Mouse (Mus musculus): ENCODE data around the gene Pcnx. TPM values are rescaled to one million over a fixed set of nuclear protein-coding genes. Genes with fewer than 3 reads are reported as not detected.

The Pcnx gene
- polyA plus RNA-seq, 1 experiment from 2014 or later, result 13.3 TPM

DNA sequence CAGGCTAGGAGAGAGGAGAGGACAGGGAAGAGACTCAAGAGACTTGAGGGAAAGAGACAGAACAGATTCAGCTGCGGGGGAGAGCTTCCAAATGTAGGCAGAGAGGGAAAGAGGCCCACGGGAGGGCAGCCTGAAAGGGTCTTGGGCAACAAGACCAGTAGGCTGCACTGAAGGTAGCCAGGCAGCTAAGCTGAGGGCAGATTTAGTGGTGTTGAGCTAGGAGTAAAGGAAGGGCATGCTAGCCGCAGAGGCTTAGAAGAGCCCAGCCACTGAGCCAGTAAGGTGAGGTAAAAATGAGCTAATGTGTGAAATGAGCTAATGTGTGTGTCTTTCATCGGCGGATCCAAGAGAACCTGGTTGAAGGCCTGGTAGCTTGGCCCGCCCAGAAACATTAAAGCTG, 5.4 kb downstream of the Pcnx start:
- peaks cover 4% of the 10 kb centered on the region for H3K4me1 ChIP-seq (ENCODE audit: control insufficient read depth, insufficient read depth, low read length)
- H3K27me3 ChIP-seq (ENCODE audit: control insufficient read depth, insufficient read depth, low read length), result no peaks in the 10 kb centered on the region
- H3K4me2 ChIP-seq (ENCODE audit: low read depth, low read length), result no peak overlapping the region
- H3K4me3 ChIP-seq (ENCODE audit: low read depth, low read length), result no peak overlapping the region
- no peak overlapping the region for H3K27ac ChIP-seq (replicated peaks; ENCODE audit: low read depth, low read length)
- no peaks in the 10 kb centered on the region for H3K9me3 ChIP-seq (replicated peaks; ENCODE audit: control insufficient read depth, low read length)
- DNase-seq (ENCODE audit: low spot score) (no peak), ATAC-seq (replicated peaks; ENCODE audit: insufficient number of reproducible peaks, low FRiP score, low TSS enrichment, low read depth) (no peak)
- no peaks in the 10 kb centered on the region for H3K36me3 ChIP-seq (replicated peaks; ENCODE audit: control insufficient read depth, insufficient read depth, low read depth, low read length)
- 92% methylated on average over 6 of the region's 6 CpGs for WGBS
- no peak overlapping the region for H3K9ac ChIP-seq (replicated peaks; ENCODE audit: low read length)

DNA sequence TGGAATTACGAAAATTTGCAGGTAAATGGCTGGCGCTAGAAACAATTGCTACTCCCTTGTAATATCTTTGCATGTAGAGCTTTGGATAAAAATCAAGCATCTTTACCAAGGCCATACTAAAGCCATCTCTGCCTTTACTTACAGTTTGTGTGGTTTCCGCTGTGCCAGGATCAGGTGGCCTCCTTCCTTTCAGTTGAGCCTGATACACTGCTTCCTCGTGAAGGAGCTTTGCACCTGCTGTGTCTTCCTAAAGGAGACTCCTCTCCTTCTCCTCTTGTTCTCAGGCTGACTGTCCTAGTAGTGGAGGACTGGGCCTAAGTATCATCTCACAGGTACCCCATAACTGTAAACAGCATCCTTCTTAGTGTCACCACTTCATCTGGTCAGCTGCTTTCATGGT, 7.5 kb downstream of the Pcnx start:
- DNase-seq (ENCODE audit: low spot score), result no peak
- H3K9ac ChIP-seq (replicated peaks; ENCODE audit: low read length), result no peak overlapping the region
- no peaks in the 10 kb centered on the region for H3K27me3 ChIP-seq (ENCODE audit: control insufficient read depth, insufficient read depth, low read length)
- no peaks in the 10 kb centered on the region for H3K9me3 ChIP-seq (replicated peaks; ENCODE audit: control insufficient read depth, low read length)
- ATAC-seq (replicated peaks; ENCODE audit: insufficient number of reproducible peaks, low FRiP score, low TSS enrichment, low read depth), result no peak
- WGBS, result 93% methylated on average over 4 of the region's 4 CpGs
- no peaks in the 10 kb centered on the region for H3K36me3 ChIP-seq (replicated peaks; ENCODE audit: control insufficient read depth, insufficient read depth, low read depth, low read length)
- no peaks in the 10 kb centered on the region; the same call in 1 of the 2 replicates for H3K4me1 ChIP-seq (ENCODE audit: control insufficient read depth, insufficient read depth, low read length)
- H3K27ac ChIP-seq (replicated peaks; ENCODE audit: low read depth, low read length), result no peak overlapping the region
- no peak overlapping the region for H3K4me2 ChIP-seq (ENCODE audit: low read depth, low read length)
- H3K4me3 ChIP-seq (ENCODE audit: low read depth, low read length), result no peak overlapping the region

DNA sequence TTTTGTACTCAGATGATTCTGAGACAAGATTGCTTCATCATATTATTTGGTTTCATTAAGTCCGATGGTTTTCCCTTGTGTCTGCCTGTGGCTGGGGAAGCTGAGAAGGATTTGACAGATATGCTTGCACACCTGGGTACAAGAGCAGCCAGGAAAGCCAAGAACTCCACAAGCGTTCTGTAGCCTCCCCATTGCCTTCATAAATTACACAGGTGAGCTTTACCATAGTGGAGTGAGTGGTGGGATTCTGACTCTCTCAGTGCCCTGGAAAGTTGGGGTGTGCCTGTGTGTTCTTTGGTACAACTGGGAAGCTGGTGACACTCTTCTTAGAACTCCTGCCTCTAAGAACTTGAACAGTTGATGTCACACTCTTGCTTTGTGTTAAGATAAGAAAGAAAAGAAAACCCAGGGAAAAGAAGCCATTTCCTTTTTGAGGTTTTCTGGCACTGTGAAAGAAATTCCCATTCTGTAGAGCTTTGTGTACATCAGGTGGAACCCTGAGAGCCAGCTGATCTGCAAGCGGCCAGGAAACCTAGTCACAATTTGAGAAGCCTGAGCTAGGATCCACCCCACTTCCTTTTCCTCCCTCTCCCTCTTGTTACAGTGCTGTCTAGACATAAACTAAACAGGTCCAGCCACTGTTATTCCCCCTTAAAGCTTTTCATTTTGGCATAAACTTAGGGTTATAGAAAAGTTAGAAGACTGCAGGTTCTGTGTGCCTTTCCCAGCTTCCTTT, 9.6 kb downstream of the Pcnx start:
- Histone ChIP-seq H3K4me1 (ENCODE audit: control insufficient read depth, insufficient read depth, low read length) (no peaks in the 10 kb centered on the region), H3K9me3 (replicated peaks; ENCODE audit: control insufficient read depth, low read length) (no peaks in the 10 kb centered on the region), H3K4me3 (ENCODE audit: low read depth, low read length) (no peak overlapping the region), H3K27me3 (ENCODE audit: control insufficient read depth, insufficient read depth, low read length) (no peaks in the 10 kb centered on the region), H3K9ac (replicated peaks; ENCODE audit: low read length) (no peak overlapping the region), H3K27ac (replicated peaks; ENCODE audit: low read depth, low read length) (no peak overlapping the region), H3K4me2 (ENCODE audit: low read depth, low read length) (no peak overlapping the region), H3K36me3 (replicated peaks; ENCODE audit: control insufficient read depth, insufficient read depth, low read depth, low read length) (no peaks in the 10 kb centered on the region)
- DNase-seq (ENCODE audit: low spot score) (no peak), ATAC-seq (replicated peaks; ENCODE audit: insufficient number of reproducible peaks, low FRiP score, low TSS enrichment, low read depth) (no peak)
- 73% methylated on average over 3 of the region's 3 CpGs for WGBS

- H3K27me3 ChIP-seq (ENCODE audit: control insufficient read depth, insufficient read depth, low read length), result no peaks in the 10 kb centered on the region
- no peaks in the 10 kb centered on the region for H3K9me3 ChIP-seq (replicated peaks; ENCODE audit: control insufficient read depth, low read length)
- WGBS, result 85% methylated on average over 4 of the region's 4 CpGs
- DNase-seq (ENCODE audit: low spot score) (no peak), ATAC-seq (replicated peaks; ENCODE audit: insufficient number of reproducible peaks, low FRiP score, low TSS enrichment, low read depth) (no peak)
- H3K36me3 ChIP-seq (replicated peaks; ENCODE audit: control insufficient read depth, insufficient read depth, low read depth, low read length), result no peaks in the 10 kb centered on the region
- no peak overlapping the region for H3K9ac ChIP-seq (replicated peaks; ENCODE audit: low read length)
- no peak overlapping the region for H3K4me3 ChIP-seq (ENCODE audit: low read depth, low read length)
- H3K4me2 ChIP-seq (ENCODE audit: low read depth, low read length), result no peak overlapping the region
- no peak overlapping the region for H3K27ac ChIP-seq (replicated peaks; ENCODE audit: low read depth, low read length)
- no peaks in the 10 kb centered on the region for H3K4me1 ChIP-seq (ENCODE audit: control insufficient read depth, insufficient read depth, low read length)
Observed at GRCm38 (mm10) chr12:81873345-81873744, 13.5 kb downstream of the Pcnx start.

DNA sequence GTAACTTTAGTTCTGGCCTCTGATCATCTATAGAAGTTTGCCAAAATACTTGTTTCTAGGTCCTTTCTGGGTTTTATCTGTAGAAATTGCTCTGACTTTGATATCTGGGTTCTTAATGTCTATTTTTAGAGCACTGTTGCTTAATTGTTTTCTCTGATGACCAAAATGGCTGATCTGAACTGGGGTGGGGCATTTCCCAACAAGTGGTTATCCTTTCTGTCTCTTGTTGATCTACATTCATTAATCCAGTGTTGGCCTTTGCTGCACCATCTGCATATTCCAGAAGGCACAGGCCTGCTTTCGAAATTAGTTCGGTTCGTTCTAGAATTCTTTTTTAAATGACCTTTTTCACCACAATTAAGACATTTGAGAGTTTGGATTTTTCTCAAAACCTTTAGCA, 20.3 kb downstream of the Pcnx start:
- no peak for ATAC-seq (replicated peaks; ENCODE audit: insufficient number of reproducible peaks, low FRiP score, low TSS enrichment, low read depth)
- H3K9ac ChIP-seq (replicated peaks; ENCODE audit: low read length), result no peak overlapping the region
- no peaks in the 10 kb centered on the region for H3K4me1 ChIP-seq (ENCODE audit: control insufficient read depth, insufficient read depth, low read length)
- WGBS, result 95% methylated on average over 3 of the region's 3 CpGs
- H3K9me3 ChIP-seq (replicated peaks; ENCODE audit: control insufficient read depth, low read length), result no peaks in the 10 kb centered on the region
- DNase-seq (ENCODE audit: low spot score), result no peak
- H3K4me2 ChIP-seq (ENCODE audit: low read depth, low read length), result no peak overlapping the region
- H3K27me3 ChIP-seq (ENCODE audit: control insufficient read depth, insufficient read depth, low read length), result no peaks in the 10 kb centered on the region
- no peak overlapping the region for H3K4me3 ChIP-seq (ENCODE audit: low read depth, low read length)
- H3K27ac ChIP-seq (replicated peaks; ENCODE audit: low read depth, low read length), result no peak overlapping the region
- H3K36me3 ChIP-seq (replicated peaks; ENCODE audit: control insufficient read depth, insufficient read depth, low read depth, low read length), result no peaks in the 10 kb centered on the region

DNA sequence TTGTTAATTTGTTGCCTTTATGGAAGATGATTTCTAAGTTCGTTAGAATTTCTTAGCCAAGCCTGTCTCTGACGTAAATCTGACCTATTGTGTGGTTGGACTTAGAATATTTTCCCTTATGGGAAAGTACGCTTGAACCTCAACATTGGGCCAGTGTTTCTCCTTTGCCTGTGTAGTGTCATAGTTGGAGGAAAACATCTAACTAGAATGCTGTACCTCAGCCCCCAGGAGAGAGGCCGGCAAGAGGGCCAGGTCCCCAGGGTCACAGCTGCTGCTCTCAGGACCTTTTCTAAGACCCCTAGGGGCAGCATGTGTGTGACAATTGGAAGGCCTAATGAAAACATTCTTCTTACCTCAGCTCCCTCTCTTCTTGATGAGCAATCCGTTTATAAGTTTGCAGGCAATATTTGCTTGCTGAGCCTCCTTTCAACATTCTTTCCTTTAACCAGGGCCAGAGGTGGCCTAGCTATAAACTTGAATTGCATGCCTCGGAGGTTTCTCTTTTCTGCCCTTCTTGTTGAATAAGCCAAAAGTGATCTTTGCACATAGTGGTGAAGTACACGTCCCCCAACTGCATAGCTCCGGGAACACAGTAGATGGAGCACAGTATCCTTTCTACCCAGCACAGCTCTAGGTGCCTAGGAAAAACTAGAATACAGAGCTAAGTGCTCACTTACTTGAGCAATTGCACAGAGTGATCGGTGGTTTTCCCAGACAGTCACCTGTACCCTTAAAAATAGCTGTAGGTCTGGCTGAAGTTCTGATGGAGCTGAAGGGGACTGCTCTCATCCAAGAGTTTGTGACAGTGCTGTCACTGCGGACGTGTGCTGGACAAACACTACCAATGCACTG, 23.7 kb downstream of the Pcnx start:
- ATAC-seq (replicated peaks; ENCODE audit: insufficient number of reproducible peaks, low FRiP score, low TSS enrichment, low read depth) (no peak), DNase-seq (ENCODE audit: low spot score) (no peak)
- H3K27me3 ChIP-seq (ENCODE audit: control insufficient read depth, insufficient read depth, low read length), result no peaks in the 10 kb centered on the region
- 59% methylated on average over 11 of the region's 11 CpGs for WGBS
- no peaks in the 10 kb centered on the region for H3K9me3 ChIP-seq (replicated peaks; ENCODE audit: control insufficient read depth, low read length)
- H3K27ac ChIP-seq (replicated peaks; ENCODE audit: low read depth, low read length), result no peak overlapping the region
- H3K4me1 ChIP-seq (ENCODE audit: control insufficient read depth, insufficient read depth, low read length), result no peaks in the 10 kb centered on the region
- no peaks in the 10 kb centered on the region for H3K36me3 ChIP-seq (replicated peaks; ENCODE audit: control insufficient read depth, insufficient read depth, low read depth, low read length)
- H3K4me3 ChIP-seq (ENCODE audit: low read depth, low read length), result no peak overlapping the region
- H3K9ac ChIP-seq (replicated peaks; ENCODE audit: low read length), result no peak overlapping the region
- no peak overlapping the region for H3K4me2 ChIP-seq (ENCODE audit: low read depth, low read length)

GRCm38 (mm10) chr12:81884107-81884398, 24.2 kb downstream of the Pcnx start:
- WGBS, result 84% methylated on average over 3 of the region's 3 CpGs
- Histone ChIP-seq H3K4me3 (ENCODE audit: low read depth, low read length) (no peak overlapping the region), H3K4me2 (ENCODE audit: low read depth, low read length) (no peak overlapping the region), H3K36me3 (replicated peaks; ENCODE audit: control insufficient read depth, insufficient read depth, low read depth, low read length) (no peaks in the 10 kb centered on the region), H3K4me1 (ENCODE audit: control insufficient read depth, insufficient read depth, low read length) (no peaks in the 10 kb centered on the region), H3K9ac (replicated peaks; ENCODE audit: low read length) (no peak overlapping the region), H3K27me3 (ENCODE audit: control insufficient read depth, insufficient read depth, low read length) (no peaks in the 10 kb centered on the region), H3K9me3 (replicated peaks; ENCODE audit: control insufficient read depth, low read length) (no peaks in the 10 kb centered on the region), H3K27ac (replicated peaks; ENCODE audit: low read depth, low read length) (no peak overlapping the region)
- DNase-seq (ENCODE audit: low spot score) (no peak), ATAC-seq (replicated peaks; ENCODE audit: insufficient number of reproducible peaks, low FRiP score, low TSS enrichment, low read depth) (no peak)

DNA sequence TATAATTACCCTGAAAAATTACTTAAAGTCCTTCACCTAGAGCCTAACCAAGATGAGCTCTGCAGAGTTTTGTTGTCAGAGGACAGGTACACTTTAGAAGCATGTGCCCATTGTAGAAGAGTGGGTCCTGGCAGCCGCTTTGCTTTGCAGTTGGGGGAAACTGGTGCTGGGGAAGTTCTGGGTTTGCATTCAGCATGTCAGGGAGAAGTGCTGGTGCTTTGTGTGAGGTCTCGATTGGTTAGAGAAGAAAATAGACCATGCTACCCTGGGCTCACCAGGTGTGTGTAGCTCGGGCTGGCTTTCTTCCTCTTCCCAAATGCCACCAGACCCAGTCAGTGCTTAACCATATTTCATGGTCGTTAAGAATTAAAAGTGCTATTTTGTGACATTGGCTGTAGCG, 25.2 kb downstream of the Pcnx start:
- Histone ChIP-seq H3K4me1 (ENCODE audit: control insufficient read depth, insufficient read depth, low read length) (no peaks in the 10 kb centered on the region), H3K4me2 (ENCODE audit: low read depth, low read length) (no peak overlapping the region), H3K9ac (replicated peaks; ENCODE audit: low read length) (no peak overlapping the region), H3K27me3 (ENCODE audit: control insufficient read depth, insufficient read depth, low read length) (no peaks in the 10 kb centered on the region), H3K36me3 (replicated peaks; ENCODE audit: control insufficient read depth, insufficient read depth, low read depth, low read length) (no peaks in the 10 kb centered on the region), H3K27ac (replicated peaks; ENCODE audit: low read depth, low read length) (no peak overlapping the region), H3K9me3 (replicated peaks; ENCODE audit: control insufficient read depth, low read length) (no peaks in the 10 kb centered on the region), H3K4me3 (ENCODE audit: low read depth, low read length) (no peak overlapping the region)
- no peak for DNase-seq (ENCODE audit: low spot score)
- ATAC-seq (replicated peaks; ENCODE audit: insufficient number of reproducible peaks, low FRiP score, low TSS enrichment, low read depth), result no peak
- WGBS, result 77% methylated on average over 5 of the region's 5 CpGs

All from embryonic facial prominence, embryonic 11.5 days (tissue).